Mouse (Mus musculus) cerebellum, adult 11 months (tissue): ENCODE data around the gene Ncbp2.

Experiments used
- DNase-seq: peaks from one replicate; pipeline ENCODE4 v3.0.0; 2022

Gene Ncbp2

GRCm38 (mm10) chr16:32010330-32010729 is 62.0 kb downstream of the Ncbp2 start:
- DNase-seq, result no peak
